Mouse (Mus musculus): ENCODE data around the gene Dnal4.

DNA sequence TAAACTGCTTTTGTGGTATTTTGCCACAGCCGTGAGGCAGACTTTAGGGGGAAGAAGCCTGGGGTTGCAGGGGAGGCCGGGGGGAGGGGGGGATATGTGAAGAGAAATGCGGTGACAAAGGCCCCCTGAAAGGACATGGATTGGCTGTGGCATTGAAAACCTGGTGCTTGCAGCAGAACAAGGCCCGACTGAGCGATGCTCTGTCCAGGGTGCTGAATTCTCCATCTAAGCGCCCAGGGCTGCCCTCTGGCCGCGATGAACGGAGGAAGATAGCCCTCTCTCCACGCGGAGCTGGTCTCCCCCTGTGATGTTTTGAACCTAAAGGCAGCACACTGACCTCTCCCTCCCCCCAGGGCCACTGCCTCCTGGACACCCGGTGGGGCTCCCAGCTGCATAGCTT lies 13.9 kb upstream of the Dnal4 start:
- TF ChIP-seq TAL1 (IDR thresholded peaks at IDR 0.05; ENCODE audit: low read length), result no peak
- no peak for TF ChIP-seq GATA1 (IDR thresholded peaks at IDR 0.05; ENCODE audit: low read length)
